In the genomic region with DNA sequence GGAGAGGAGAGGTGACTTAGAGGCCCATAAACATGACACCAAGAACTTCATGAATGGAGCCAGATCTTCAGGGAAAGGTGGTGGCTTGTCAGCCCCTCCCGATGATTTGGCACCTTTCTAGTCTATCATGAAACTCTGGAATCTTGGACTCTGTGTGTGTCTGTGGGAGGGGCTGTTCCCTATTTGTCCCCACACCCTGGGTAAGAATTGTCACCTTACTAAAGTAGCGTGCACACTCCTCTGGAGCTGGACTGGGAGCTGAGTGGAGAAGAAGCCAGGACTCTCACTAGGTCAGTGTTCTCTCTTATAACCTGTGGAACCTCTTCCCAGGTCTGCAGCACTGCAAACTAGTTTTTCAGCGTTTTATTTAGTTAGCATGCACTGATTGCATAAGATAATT, we compare ENCODE assay signal across 17 mouse cellular contexts. TPM values are rescaled to one million over a fixed set of nuclear protein-coding genes. Genes with fewer than 3 reads are reported as not detected.
A peak's percentile ranks its signal among the peaks of the same experiment; 100 is the strongest.
DNase-seq lines count a peak whose midpoint lies in the region; ATAC-seq and TF ChIP-seq lines count a peak whose summit lies in the region.
"Not testable (repeated sequence)": the region's sequence is repeated elsewhere in the genome, so short reads cannot be mapped to it uniquely, and the experiment has no call there.
"Had no signal": no experiment of that assay in that cellular context is flagged by ENCODE, and none has a peak within 500 bp of the region (broad histone marks: within the 10 kb centered on the region; RNA-seq: fewer than 3 reads in every experiment).

A gene (plus strand): TSS at position 216 of the 400 bp plus-strand sequence.

- 66% methylated on average over 1 of the region's 3 CpGs for WGBS in intestine, embryonic 16.5 days
- 75% methylated on average over 2 of the region's 3 CpGs for WGBS in kidney, adult 2 months
- WGBS in kidney, postnatal 0 days: 87% methylated on average over 1 of the region's 3 CpGs
- WGBS in small intestine, adult 2 months: 9% methylated on average over 2 of the region's 3 CpGs
- WGBS in stomach, embryonic 16.5 days: 75% methylated on average over 1 of the region's 3 CpGs

- peak; percentile 43 for ATAC-seq in intestine, embryonic 16.5 days
- ATAC-seq in kidney, postnatal 0 days (replicated peaks; ENCODE audit: low FRiP score, low read depth): not testable (repeated sequence)
- ATAC-seq in stomach, embryonic 16.5 days (ENCODE audit: insufficient read depth, low FRiP score): peak; percentile 37

- not testable (repeated sequence) for H3K9me3 ChIP-seq in intestine, embryonic 16.5 days (ENCODE audit: control insufficient read depth, low read length); kidney, postnatal 0 days (replicated peaks; ENCODE audit: low read length); stomach, embryonic 16.5 days (replicated peaks; ENCODE audit: control insufficient read depth, low read length)

- H3K36me3 ChIP-seq in intestine, embryonic 16.5 days (ENCODE audit: control insufficient read depth, insufficient read depth, low read length); kidney, adult 2 months (ENCODE audit: control insufficient read depth, insufficient read depth, low read length); kidney, postnatal 0 days (ENCODE audit: insufficient read depth, low read length); small intestine, adult 2 months (ENCODE audit: control insufficient read depth, insufficient read depth, low read length); stomach, embryonic 16.5 days (ENCODE audit: control insufficient read depth, insufficient read depth, low read length): not testable (repeated sequence)

- not testable (repeated sequence) for H3K4me1 ChIP-seq in embryonic fibroblast, embryonic 13.5 days (ENCODE audit: control insufficient read depth, insufficient read depth, low read length); intestine, embryonic 16.5 days (ENCODE audit: control insufficient read depth, insufficient read depth, low read length); kidney, adult 2 months (ENCODE audit: control insufficient read depth, insufficient read depth, low read length); kidney, postnatal 0 days (replicated peaks; ENCODE audit: insufficient read depth, low read length); small intestine, adult 2 months (ENCODE audit: control insufficient read depth, insufficient read depth, insufficient read length, low read length); stomach, embryonic 16.5 days (ENCODE audit: control insufficient read depth, insufficient read depth, low read length)

- TF ChIP-seq POLR2A in embryonic fibroblast, embryonic 13.5 days (IDR thresholded peaks at IDR 0.05; ENCODE audit: low read depth, low read length); kidney, adult 2 months (IDR thresholded peaks at IDR 0.05; ENCODE audit: low read depth, low read length); small intestine, adult 2 months (IDR thresholded peaks at IDR 0.05; ENCODE audit: low read depth, low read length): not testable (repeated sequence)

- not testable (repeated sequence) for H3K27me3 ChIP-seq in intestine, embryonic 16.5 days (replicated peaks; ENCODE audit: control insufficient read depth, insufficient read depth, low read length); kidney, adult 2 months (replicated peaks; ENCODE audit: control insufficient read depth, insufficient read depth, low read length); kidney, postnatal 0 days (ENCODE audit: insufficient read depth, low read length); small intestine, adult 2 months (ENCODE audit: control insufficient read depth, insufficient read depth, low read length); stomach, embryonic 16.5 days (ENCODE audit: control insufficient read depth, insufficient read depth, low read length)

- H3K4me3 ChIP-seq in embryonic fibroblast, embryonic 13.5 days (ENCODE audit: insufficient read depth, low read length); intestine, embryonic 16.5 days (ENCODE audit: low read length); kidney, adult 2 months (ENCODE audit: insufficient read depth, low read depth, low read length); kidney, postnatal 0 days (replicated peaks; ENCODE audit: low read depth, low read length); small intestine, adult 2 months (ENCODE audit: low read depth, low read length); stomach, embryonic 16.5 days (replicated peaks; ENCODE audit: low read length): not testable (repeated sequence)

- not testable (repeated sequence) for H3K4me2 ChIP-seq in intestine, embryonic 16.5 days (ENCODE audit: low read depth, low read length); kidney, postnatal 0 days (ENCODE audit: low read length); stomach, embryonic 16.5 days (ENCODE audit: low read depth, low read length)

- H3K27ac ChIP-seq in embryonic fibroblast, embryonic 13.5 days (ENCODE audit: insufficient read depth, low read length): peak within 1 kb of the TSS; percentile 50
- H3K27ac ChIP-seq in intestine, embryonic 16.5 days (ENCODE audit: low read length): peak within 1 kb of the TSS; percentile 37; the same call in 1 of the 2 replicates
- H3K27ac ChIP-seq in kidney, adult 2 months (ENCODE audit: insufficient read depth, low read depth, low read length): peak within 1 kb of the TSS; percentile 69
- not testable (repeated sequence) for H3K27ac ChIP-seq in kidney, postnatal 0 days; stomach, embryonic 16.5 days (ENCODE audit: low read length)
- peak within 1 kb of the TSS; percentile 73 for H3K27ac ChIP-seq in small intestine, adult 2 months (ENCODE audit: insufficient read depth, low read depth, low read length)

- TF ChIP-seq CTCF in embryonic fibroblast, embryonic 13.5 days (IDR thresholded peaks at IDR 0.05; ENCODE audit: borderline replicate concordance, insufficient read depth, low read length); kidney, adult 2 months (conservative IDR thresholded peaks at IDR 0.05; ENCODE audit: insufficient read depth, insufficient read length, low read depth, low read length); kidney, postnatal 0 days (IDR thresholded peaks at IDR 0.05; ENCODE audit: low read depth); small intestine, adult 2 months (IDR thresholded peaks at IDR 0.05; ENCODE audit: extremely low read depth, insufficient read length, insufficient replicate concordance, low read depth, low read length): not testable (repeated sequence)

- not testable (repeated sequence) for DNase-seq in kidney, adult 2 months; kidney, postnatal 0 days (ENCODE audit: low spot score)
- peak; percentile 3 to 10 for DNase-seq in lung, adult 18-20 months

- H3K9ac ChIP-seq in intestine, embryonic 16.5 days (ENCODE audit: low read depth, low read length); kidney, postnatal 0 days (ENCODE audit: low read depth, low read length); stomach, embryonic 16.5 days (ENCODE audit: low read length): not testable (repeated sequence)

RNA-seq across cellular contexts. Expression of the gene that starts here (rescaled TPM):
- 0.57 TPM in 1 of 2 replicates, not detected in the other for polyA plus RNA-seq in embryonic fibroblast, embryonic 13.5 days (2011; ENCODE audit: insufficient read length, low read depth, missing spikeins)
- polyA plus RNA-seq in intestine, embryonic 16.5 days (2015; fragmentation: Nextera tagmentation; extraction: Ambion mirVana): 73.4 and 80.7 TPM in 2 replicates
- polyA plus RNA-seq in kidney, adult 2 months (2012; rRNA removed): 0.67 and 0.80 TPM in 2 replicates
- 8.4 and 10.3 TPM in 2 replicates for polyA plus RNA-seq in kidney, postnatal 0 days (2015; fragmentation: Nextera tagmentation; extraction: Ambion mirVana)
- 0.90 and 11.6 TPM in 2 replicates for polyA plus RNA-seq in small intestine, adult 2 months (2012; rRNA removed)
- polyA plus RNA-seq in stomach, embryonic 16.5 days (2015; fragmentation: Nextera tagmentation; extraction: Ambion mirVana): 87.2 and 133 TPM in 2 replicates
- polyA plus RNA-seq: adrenal gland, adult 2 months; brain, embryonic 14.5 days; cerebellum, adult 2 months; cortical plate, adult 2 months; embryonic facial prominence, embryonic 10.5 days; erythroblast, embryonic 14.5 days; forebrain, embryonic 10.5 days; forebrain, embryonic 12.5 days; forebrain, embryonic 14.5 days; forebrain, embryonic 16.5 days had no signal
